Comparison of ENCODE assay signal across 7 mouse cellular contexts in genomic region chr15:103165379-103165778, GRCm38 (mm10). TPM values are rescaled to one million over a fixed set of nuclear protein-coding genes. Genes with fewer than 3 reads are reported as not detected.
DNase-seq lines count a peak whose midpoint lies in the region; ATAC-seq and TF ChIP-seq lines count a peak whose summit lies in the region.

No protein-coding gene starts in this region.

- TF ChIP-seq POLR2A in spleen, adult 2 months (IDR thresholded peaks at IDR 0.05; ENCODE audit: low read depth, low read length) = no peak

- no peaks in the 10 kb centered on the region for H3K9me3 ChIP-seq in embryonic facial prominence, embryonic 10.5 days
- peaks cover 4% of the 10 kb centered on the region; the same call in 1 of the 2 replicates for H3K9me3 ChIP-seq in limb, embryonic 12.5 days
- no peaks in the 10 kb centered on the region for H3K9me3 ChIP-seq in midbrain, postnatal 0 days (ENCODE audit: low read length)

- no peak overlapping the region for H3K9ac ChIP-seq in limb, embryonic 12.5 days (replicated peaks)
- 0 out of 2 replicates have a peak overlapping the region, but pooled peaks have one; percentile 6 for H3K9ac ChIP-seq in midbrain, postnatal 0 days (replicated peaks; ENCODE audit: low read length, poor library complexity, severe bottlenecking)

- H3K36me3 ChIP-seq in embryonic facial prominence, embryonic 10.5 days (replicated peaks) = no peaks in the 10 kb centered on the region
- H3K36me3 ChIP-seq in limb, embryonic 12.5 days = no peaks in the 10 kb centered on the region
- no peaks in the 10 kb centered on the region for H3K36me3 ChIP-seq in midbrain, postnatal 0 days (ENCODE audit: insufficient read depth, low read length)
- H3K36me3 ChIP-seq in spleen, adult 2 months (ENCODE audit: control insufficient read depth, insufficient read depth, low read length) = no peaks in the 10 kb centered on the region

- H3K4me3 ChIP-seq in embryonic facial prominence, embryonic 10.5 days = no peak overlapping the region
- H3K4me3 ChIP-seq in limb, embryonic 12.5 days (replicated peaks) = no peak overlapping the region
- no peak overlapping the region for H3K4me3 ChIP-seq in midbrain, postnatal 0 days (ENCODE audit: low read depth, low read length)
- H3K4me3 ChIP-seq in spleen, adult 2 months (ENCODE audit: extremely low read depth, insufficient read depth, insufficient read length) = no peak overlapping the region

- peaks cover 54% of the 10 kb centered on the region for H3K4me1 ChIP-seq in embryonic facial prominence, embryonic 10.5 days
- H3K4me1 ChIP-seq in limb, embryonic 12.5 days (replicated peaks) = peaks cover 29% of the 10 kb centered on the region
- H3K4me1 ChIP-seq in midbrain, postnatal 0 days (ENCODE audit: insufficient read depth, low read length) = peaks cover 4% of the 10 kb centered on the region; the same call in 1 of the 2 replicates
- peaks cover 20% of the 10 kb centered on the region for H3K4me1 ChIP-seq in spleen, adult 2 months (ENCODE audit: control insufficient read depth, insufficient read depth, insufficient read length)

- no peak overlapping the region for H3K27ac ChIP-seq in embryonic facial prominence, embryonic 10.5 days (replicated peaks)
- H3K27ac ChIP-seq in limb, embryonic 12.5 days = no peak overlapping the region
- H3K27ac ChIP-seq in midbrain, postnatal 0 days (ENCODE audit: low read depth, low read length) = no peak overlapping the region
- H3K27ac ChIP-seq in spleen, adult 2 months (ENCODE audit: insufficient read depth, low read length) = no peak overlapping the region

- no peak for ATAC-seq in limb, embryonic 12.5 days (ENCODE audit: insufficient number of reproducible peaks, insufficient read depth, low FRiP score, low TSS enrichment, low read depth)
- ATAC-seq in midbrain, postnatal 0 days (ENCODE audit: low FRiP score) = peak; percentile 14; the same call in 1 of the 2 replicates

- TF ChIP-seq CTCF in midbrain, postnatal 0 days (IDR thresholded peaks at IDR 0.05) = peak; percentile 99
- TF ChIP-seq CTCF in spleen, adult 2 months (IDR thresholded peaks at IDR 0.05; ENCODE audit: extremely low read depth, insufficient read depth, insufficient read length, insufficient replicate concordance) = peak; percentile 92

- WGBS in embryonic facial prominence, embryonic 10.5 days = under 1% methylated on average over 13 of the region's 13 CpGs
- WGBS in limb, embryonic 12.5 days = 1% methylated on average over 13 of the region's 13 CpGs
- 1% methylated on average over 13 of the region's 13 CpGs for WGBS in midbrain, postnatal 0 days
- 3% methylated on average over 13 of the region's 13 CpGs for WGBS in spleen, adult 2 months

- peak; percentile 89 for DNase-seq in adrenal gland, postnatal 25 days
- DNase-seq in embryonic facial prominence, embryonic 10.5 days (ENCODE audit: low spot score) = peak; percentile 92
- DNase-seq in heart, adult 18-20 months = peak; percentile 87 to 92
- DNase-seq in kidney, adult 9 months = peak; percentile 91
- DNase-seq in midbrain, postnatal 0 days (ENCODE audit: low spot score) = peak; percentile 94
- DNase-seq in spleen, adult 2 months (ENCODE audit: low read depth in 1 of 2, low spot score in 2 of 2) = peak; percentile 56 to 78

- 0 out of 2 replicates have a peak overlapping the region, but pooled peaks have one; percentile 11 for H3K4me2 ChIP-seq in limb, embryonic 12.5 days
- no peak overlapping the region for H3K4me2 ChIP-seq in midbrain, postnatal 0 days (ENCODE audit: low read depth, low read length, poor library complexity, severe bottlenecking)

- H3K27me3 ChIP-seq in embryonic facial prominence, embryonic 10.5 days (replicated peaks; ENCODE audit: low read depth, poor library complexity, severe bottlenecking) = peaks cover 60% of the 10 kb centered on the region
- peaks cover 62% of the 10 kb centered on the region for H3K27me3 ChIP-seq in limb, embryonic 12.5 days
- peaks cover 11% of the 10 kb centered on the region; the same call in 1 of the 2 replicates for H3K27me3 ChIP-seq in midbrain, postnatal 0 days (ENCODE audit: insufficient read depth, low read length)
- H3K27me3 ChIP-seq in spleen, adult 2 months (ENCODE audit: control insufficient read depth, insufficient read depth, low read length) = peaks cover 3% of the 10 kb centered on the region; the same call in 1 of the 2 replicates

RNA-seq across cellular contexts. Expression of gene Smug1, which starts 1.5 kb away (rescaled TPM):
- total RNA-seq in adrenal gland, postnatal 25 days (2021) = 12.1 and 19.9 TPM in 2 replicates
- 15.7 and 19.6 TPM in 2 replicates for polyA plus RNA-seq in embryonic facial prominence, embryonic 10.5 days (2016; fragmentation: Nextera tagmentation; extraction: Ambion mirVana)
- total RNA-seq in heart, adult 18-20 months (2021) = 10 to 100 TPM; 10.9 to 12.9 TPM
- polyA plus RNA-seq in limb, embryonic 12.5 days (2016; fragmentation: Nextera tagmentation; extraction: Ambion mirVana) = 14.6 and 15.2 TPM in 2 replicates
- total RNA-seq in midbrain, postnatal 0 days (2014; rRNA removed) = 33.2 and 42.9 TPM in 2 replicates
- 13.6 and 14.1 TPM in 2 replicates for polyA plus RNA-seq in midbrain, postnatal 0 days (2015; fragmentation: Nextera tagmentation; extraction: Ambion mirVana)
- 10.6 and 12.5 TPM in 2 replicates for polyA plus RNA-seq in spleen, adult 2 months (2012; rRNA removed)
